Mouse (Mus musculus): ENCODE measurements around the gene Atp13a2.

DNA sequence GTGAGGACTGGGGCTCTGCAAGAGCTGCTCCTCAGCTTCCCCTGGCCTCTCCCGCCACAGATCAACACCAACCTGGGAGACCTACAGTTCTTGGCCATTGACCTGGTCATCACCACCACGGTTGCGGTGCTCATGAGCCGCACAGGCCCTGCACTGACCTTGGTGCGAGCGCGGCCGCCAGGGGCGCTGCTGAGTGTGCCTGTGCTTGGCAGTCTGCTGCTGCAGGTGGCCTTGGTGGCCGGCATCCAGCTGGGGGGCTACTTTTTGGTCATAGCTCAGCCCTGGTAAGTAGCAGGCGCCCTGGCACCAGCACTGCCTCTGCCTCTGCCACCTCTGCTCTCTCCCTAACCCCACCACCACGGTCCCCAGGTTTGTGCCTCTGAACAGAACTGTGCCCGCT, 19.3 kb downstream of the Atp13a2 start:
- TF ChIP-seq CTCF (IDR thresholded peaks at IDR 0.05; ENCODE audit: low read depth, low read length) (peak; percentile 21; the same call in 1 of the 2 replicates), POLR2A (IDR thresholded peaks at IDR 0.05; ENCODE audit: extremely low read depth, insufficient read depth, low read length) (no peak)
